ENCODE assay signal across 12 mouse cellular contexts in the genomic region with DNA sequence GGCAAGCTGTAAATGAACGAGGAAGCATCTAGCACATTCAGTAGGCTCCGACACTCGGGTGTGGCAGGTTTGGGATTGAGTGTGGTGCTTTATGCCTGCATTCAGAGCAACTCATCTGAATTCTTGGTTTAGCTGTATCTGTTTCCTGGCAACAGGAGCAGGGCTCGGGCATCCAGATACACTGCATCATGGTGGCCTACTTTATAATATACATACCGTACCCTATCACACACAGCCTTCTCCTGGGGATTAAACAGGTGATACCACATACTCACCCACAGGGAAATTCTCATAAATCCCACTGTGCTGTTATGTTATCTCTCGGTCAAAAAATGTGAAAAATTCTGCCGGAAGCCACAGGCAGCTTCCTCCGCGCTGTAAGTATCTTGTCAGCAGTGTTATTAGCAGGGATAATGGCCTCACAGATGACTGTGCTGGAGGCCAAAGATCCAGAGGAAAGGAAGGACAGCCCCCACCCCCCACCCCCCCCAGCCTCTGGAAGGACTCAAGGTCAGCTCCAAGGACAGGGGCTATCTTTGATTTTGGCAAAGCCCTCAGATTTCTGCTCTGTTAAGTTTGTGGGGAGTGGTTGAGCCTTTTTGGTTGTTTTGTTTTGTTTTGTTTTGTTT. TPM values are rescaled to one million over a fixed set of nuclear protein-coding genes. Genes with fewer than 3 reads are reported as not detected.
DNase-seq lines count a peak whose midpoint lies in the region; ATAC-seq and TF ChIP-seq lines count a peak whose summit lies in the region.
"Had no signal": no experiment of that assay in that cellular context is flagged by ENCODE, and none has a peak within 500 bp of the region (broad histone marks: within the 10 kb centered on the region; RNA-seq: fewer than 3 reads in every experiment).

No protein-coding gene starts in this region.

- no peaks in the 10 kb centered on the region for H3K27me3 ChIP-seq in Patski

- POLR2A ChIA-PET in Patski (lab: Charles Lee) = interaction anchor here (1.1 kb wide), 1 partner anchor 11 kb away, joined by 3 read pairs; no protein-coding TSS in a partner anchor

- peak overlapping the region; percentile 42; the same call in 1 of the 2 replicates for H3K27ac ChIP-seq in left cerebral cortex, adult 2 months
- H3K27ac ChIP-seq: forebrain, embryonic 10.5 days; heart, embryonic 13.5 days had no signal

- in situ Hi-C loops in Patski (cut with MboI; ENCODE audit: low pct_unique_long_range_greater_than_20kb) = no loop called here

- TF ChIP-seq CTCF in left cerebral cortex, adult 2 months (IDR thresholded peaks at IDR 0.05) = no peak
- no peak for TF ChIP-seq CTCF in Patski (IDR thresholded peaks at IDR 0.05)

- no peak for DNase-seq in frontal cortex, postnatal 10 days (ENCODE audit: low spot score in 2 of 2)
- DNase-seq in left cerebral cortex, adult 2 months (ENCODE audit: extremely low spot score in 1 of 2, low spot score in 2 of 2) = peak in 1 of 2 experiments; percentile 11
- DNase-seq in left cerebral cortex, postnatal 10 days (ENCODE audit: extremely low spot score in 1 of 2, low spot score in 2 of 2) = no peak
- DNase-seq in Patski (ENCODE audit: low read depth, low spot score) = no peak
- peak; percentile 46 for DNase-seq in kidney, postnatal 10 days
- no peak for DNase-seq in retina, postnatal 1 day
- no peak for DNase-seq in Muller cell, postnatal 12 days (ENCODE audit: inconsistent ontology term)
- DNase-seq: cerebellum, adult 9-10 months had no signal

- intact Hi-C loops in left cerebral cortex, adult 2 months (cut with DNase I) = no loop called here
- intact Hi-C loops in left cerebral cortex, postnatal 10 days (cut with DNase I) = no loop called here

- ATAC-seq in frontal cortex, adult (ENCODE audit: low TSS enrichment) = peak; percentile 87
- peak; percentile 49 for ATAC-seq in Patski
- ATAC-seq: lung, postnatal 0 days had no signal

- no peak overlapping the region for H3K4me3 ChIP-seq in left cerebral cortex, adult 2 months
- H3K4me3 ChIP-seq: forebrain, embryonic 10.5 days; heart, embryonic 13.5 days had no signal

- CTCF ChIA-PET in Patski (lab: Charles Lee) = interaction anchor here (1.0 to 2.1 kb wide), 6 partner anchors 11 to 40 kb away, joined by 3 to 8 read pairs (median 3); no protein-coding TSS in a partner anchor

RNA-seq across cellular contexts. Expression of gene Igfbp7, which starts 13.7 kb away (rescaled TPM):
- total RNA-seq in left cerebral cortex, adult 2 months (2021) = 10 to 100 TPM; 38.3 to 41.2 TPM
- total RNA-seq in left cerebral cortex, postnatal 10 days (2021) = 10 to 100 TPM; 53.8 to 54.4 TPM
- 1,229 TPM for polyA plus RNA-seq in Patski (2021)
